Mouse (Mus musculus) heart, postnatal 0 days (tissue): ENCODE measurements around the gene 4930562C15Rik. TPM values are rescaled to one million over a fixed set of nuclear protein-coding genes. Genes with fewer than 3 reads are reported as not detected.
A peak's percentile ranks its signal among the peaks of the same experiment; 100 is the strongest.

Source experiments
- ATAC-seq: fragments of 200-750 bp; cut with Nextera tagmentation; 2 replicates; pipeline ENCODE4 v1.8.0; 2017; ENCODE audit warnings: low read depth, moderate number of reproducible peaks, moderate library complexity; ENCODE audit not compliant: insufficient read depth
- DNase-seq: peaks from one replicate; pipeline ENCODE4 v3.0.0-alpha.2; 2016; ENCODE audit warnings: low spot score
- H3K27ac ChIP-seq: fragments of 300-500 bp; sonication (generic); 2 replicates; pipeline ENCODE4 v1.5.1; 2014; ENCODE audit warnings: low read depth, mild to moderate bottlenecking
- H3K27me3 ChIP-seq: fragments of 300-500 bp; sonication (generic); 2 replicates; pipeline ENCODE4 v1.6.1; 2014; ENCODE audit warnings: low read length, mixed read lengths; ENCODE audit not compliant: control insufficient read depth, insufficient read depth
- H3K36me3 ChIP-seq: fragments of 300-500 bp; sonication (generic); replicated peaks from 2 replicates; pipeline ENCODE4 v1.6.1; 2014; ENCODE audit warnings: low read length, mixed read lengths; ENCODE audit not compliant: control insufficient read depth, insufficient read depth
- H3K4me1 ChIP-seq: fragments of 300-500 bp; sonication (generic); 2 replicates; pipeline ENCODE4 v1.6.1; 2014; ENCODE audit warnings: antibody characterized with exemption; ENCODE audit not compliant: control insufficient read depth, insufficient read depth
- H3K4me2 ChIP-seq: fragments of 300-500 bp; sonication (generic); 2 replicates; pipeline ENCODE4 v1.6.1; 2014; ENCODE audit warnings: low read depth, mild to moderate bottlenecking, low read length, moderate library complexity
- H3K4me3 ChIP-seq: fragments of 300-500 bp; sonication (generic); 2 replicates; pipeline ENCODE4 v1.5.1; 2014; ENCODE audit warnings: low read depth, low read length
- H3K9ac ChIP-seq: fragments of 300-500 bp; sonication (generic); replicated peaks from 2 replicates; pipeline ENCODE4 v1.6.1; 2014; ENCODE audit warnings: low read depth, low read length, mixed read lengths
- H3K9me3 ChIP-seq: fragments of 300-500 bp; sonication (generic); replicated peaks from 2 replicates; pipeline ENCODE4 v1.6.1; 2016; ENCODE audit warnings: low read length; ENCODE audit not compliant: control insufficient read depth
- CTCF ChIP-seq: IDR thresholded peaks from 2 replicates; pipeline ENCODE4 v1.5.1; 2016; ENCODE audit warnings: antibody characterized with exemption, control low read depth, low read depth
- EP300 ChIP-seq: IDR thresholded peaks from 2 replicates; pipeline ENCODE4 v1.6.1; 2016; ENCODE audit warnings: antibody characterized with exemption, low read depth
- WGBS: fragments of 180-500 bp; shearing (Covaris S2); extraction: QIAGEN DNeasy Blood & Tissue Kit; methylation state at CpG from one replicate; pipeline ENCODE4 v1.1.7; 2014; 5-methylcytosine and 5-hydroxymethylcytosine counted together
- polyA plus RNA-seq: library from polyadenylated mRNA; unstranded; fragments of >200 nt; fragmentation: Nextera tagmentation; extraction: Ambion mirVana; gene quantifications from 2 replicates; pipeline ENCODE4 v1.2.1, GENCODE M21; 2015
- total RNA-seq: library from RNA; depleted of rRNA; stranded (reverse); fragments of >200 nt; gene quantifications from 2 replicates; pipeline ENCODE4 v1.2.3, GENCODE M21; 2014; ENCODE audit warnings: low replicate concordance

4930562C15Rik gene
- total and polyA plus RNA-seq, 2 experiments from 2014 or later = 0.12 TPM; not detected in 1

- no peak for TF ChIP-seq CTCF
- no peak for TF ChIP-seq EP300
Observed at GRCm38 (mm10) chr16:4907972-4908371, 72.8 kb downstream of the 4930562C15Rik start.

GRCm38 (mm10) chr16:4909745-4910144, 74.5 kb downstream of the 4930562C15Rik start:
- WGBS = 98% methylated on average over 2 of the region's 2 CpGs

More at GRCm38 (mm10) chr16:4907972-4908371, 72.8 kb downstream of the 4930562C15Rik start:
- ATAC-seq (0 out of 2 replicates have a peak, but pooled peaks have one; percentile 36), DNase-seq (no peak)
- 0 out of 2 replicates have a peak, but pooled peaks cover 3% of the 10 kb centered on the region for H3K4me1 ChIP-seq
- H3K4me2 ChIP-seq = no peak overlapping the region
- H3K36me3 ChIP-seq = peaks cover 53% of the 10 kb centered on the region
- no peaks in the 10 kb centered on the region for H3K27me3 ChIP-seq
- no peak overlapping the region for H3K27ac ChIP-seq
- no peak overlapping the region for H3K9ac ChIP-seq
- no peak overlapping the region for H3K4me3 ChIP-seq
- 52% methylated on average over 4 of the region's 5 CpGs for WGBS
- H3K9me3 ChIP-seq = no peaks in the 10 kb centered on the region

DNA sequence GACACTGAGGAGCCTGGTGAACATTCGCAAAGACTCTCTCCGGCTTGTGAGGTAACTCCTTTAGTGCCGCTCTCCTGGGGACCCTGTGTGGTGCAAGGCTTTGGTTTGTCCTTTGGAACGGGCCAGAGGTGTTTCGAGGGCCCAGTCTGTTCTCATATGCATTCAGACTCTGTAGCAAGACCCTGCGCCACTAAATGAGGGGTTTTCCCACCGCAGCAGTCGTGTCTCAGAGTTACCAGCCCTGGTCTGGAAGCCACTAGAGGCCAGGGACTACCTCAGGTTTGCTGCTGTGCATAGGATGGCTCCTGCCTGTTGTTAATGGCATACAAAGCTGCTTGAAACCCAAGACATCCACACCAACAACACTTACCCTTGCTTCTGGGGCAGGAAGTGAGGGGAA, 75.5 kb downstream of the 4930562C15Rik start:
- H3K27ac ChIP-seq = no peak overlapping the region
- H3K36me3 ChIP-seq = peaks cover 68% of the 10 kb centered on the region
- ATAC-seq (no peak), DNase-seq (no peak)
- H3K4me3 ChIP-seq = no peak overlapping the region
- H3K9me3 ChIP-seq = no peaks in the 10 kb centered on the region
- no peak overlapping the region for H3K9ac ChIP-seq
- H3K4me2 ChIP-seq = no peak overlapping the region
- H3K4me1 ChIP-seq = peaks cover 4% of the 10 kb centered on the region; the same call in 1 of the 2 replicates
- 96% methylated on average over 8 of the region's 8 CpGs for WGBS
- H3K27me3 ChIP-seq = no peaks in the 10 kb centered on the region
- no peak for TF ChIP-seq CTCF
- no peak for TF ChIP-seq EP300

More at GRCm38 (mm10) chr16:4909745-4910144, 74.5 kb downstream of the 4930562C15Rik start:
- no peak overlapping the region for H3K9ac ChIP-seq
- H3K36me3 ChIP-seq = peaks cover 61% of the 10 kb centered on the region
- DNase-seq = no peak
- TF ChIP-seq EP300 (no peak), CTCF (peak; percentile 42)
- H3K27ac ChIP-seq = no peak overlapping the region
- no peaks in the 10 kb centered on the region for H3K27me3 ChIP-seq
- no peak overlapping the region for H3K4me3 ChIP-seq
- ATAC-seq = no peak
- H3K4me2 ChIP-seq = no peak overlapping the region
- no peaks in the 10 kb centered on the region for H3K9me3 ChIP-seq
- H3K4me1 ChIP-seq = peaks cover 4% of the 10 kb centered on the region; the same call in 1 of the 2 replicates

GRCm38 (mm10) chr16:4912074-4912648, 76.9 kb downstream of the 4930562C15Rik start:
- ATAC-seq (no peak), DNase-seq (no peak)
- WGBS = 75% methylated on average over 10 of the region's 10 CpGs
- H3K4me2 ChIP-seq = no peak overlapping the region
- H3K9me3 ChIP-seq = no peaks in the 10 kb centered on the region
- no peaks in the 10 kb centered on the region for H3K27me3 ChIP-seq
- H3K4me1 ChIP-seq = peaks cover 4% of the 10 kb centered on the region; the same call in 1 of the 2 replicates
- peaks cover 81% of the 10 kb centered on the region for H3K36me3 ChIP-seq
- H3K4me3 ChIP-seq = no peak overlapping the region
- H3K27ac ChIP-seq = peak overlapping the region; percentile 90
- H3K9ac ChIP-seq = no peak overlapping the region
- TF ChIP-seq CTCF (no peak), EP300 (no peak)

DNA sequence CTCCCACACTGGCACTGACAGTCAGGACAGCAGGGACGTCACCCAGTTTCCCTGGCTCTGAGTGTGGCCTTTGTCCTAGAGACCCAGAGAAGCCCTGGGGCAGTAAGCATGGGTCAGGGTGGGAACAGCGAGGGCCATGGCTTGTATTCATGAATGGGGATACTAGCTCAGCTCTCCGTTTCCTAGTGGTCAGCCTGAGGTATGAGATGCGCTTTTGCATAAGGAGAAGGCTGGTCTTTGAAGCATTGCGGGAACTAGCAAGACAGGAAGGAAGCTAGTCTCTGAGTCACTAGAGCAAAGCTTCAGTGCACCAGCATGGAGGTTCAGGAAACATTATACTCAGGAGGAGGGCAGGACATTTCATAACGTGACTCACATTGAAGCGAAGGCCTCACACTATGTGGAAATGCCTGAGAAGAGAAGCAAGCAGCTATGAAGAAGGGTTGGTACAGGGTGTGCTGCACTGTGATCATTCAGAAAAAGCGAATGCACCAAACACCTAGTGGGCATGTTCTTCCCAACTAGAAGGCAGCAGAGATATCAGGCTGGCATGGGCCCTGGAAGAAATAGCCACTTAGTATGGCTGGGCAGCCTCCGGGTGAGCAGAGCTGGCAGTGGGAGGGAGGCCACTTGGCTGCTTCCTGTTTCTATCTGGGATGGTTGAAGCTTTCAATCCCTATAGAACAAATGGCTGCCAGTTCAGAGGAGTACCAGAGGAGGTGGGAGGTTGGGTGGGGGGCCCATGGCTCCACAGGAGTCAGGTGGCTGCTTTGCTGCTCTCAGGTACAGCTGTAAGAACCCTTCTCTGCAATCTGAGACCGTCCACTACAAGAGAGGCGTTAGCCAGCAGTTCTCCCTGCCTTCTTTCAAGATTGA, 77.9 kb downstream of the 4930562C15Rik start:
- TF ChIP-seq CTCF (no peak), EP300 (peak; percentile 26; the same call in 1 of the 2 replicates)
- Histone ChIP-seq H3K4me1 (peaks cover 4% of the 10 kb centered on the region; the same call in 1 of the 2 replicates), H3K4me2 (peak overlapping the region; percentile 21; the same call in 1 of the 2 replicates), H3K36me3 (peaks cover 76% of the 10 kb centered on the region), H3K27me3 (no peaks in the 10 kb centered on the region), H3K9ac (no peak overlapping the region), H3K27ac (peak overlapping the region; percentile 90), H3K4me3 (no peak overlapping the region), H3K9me3 (no peaks in the 10 kb centered on the region)
- ATAC-seq = peak; percentile 25; the same call in 1 of the 2 replicates
- DNase-seq = peak; percentile 51
- WGBS = 51% methylated on average over 11 of the region's 11 CpGs
